Mouse (Mus musculus): Measurements from ENCODE around the gene Cdkn1c.

The Cdkn1c gene

DNA sequence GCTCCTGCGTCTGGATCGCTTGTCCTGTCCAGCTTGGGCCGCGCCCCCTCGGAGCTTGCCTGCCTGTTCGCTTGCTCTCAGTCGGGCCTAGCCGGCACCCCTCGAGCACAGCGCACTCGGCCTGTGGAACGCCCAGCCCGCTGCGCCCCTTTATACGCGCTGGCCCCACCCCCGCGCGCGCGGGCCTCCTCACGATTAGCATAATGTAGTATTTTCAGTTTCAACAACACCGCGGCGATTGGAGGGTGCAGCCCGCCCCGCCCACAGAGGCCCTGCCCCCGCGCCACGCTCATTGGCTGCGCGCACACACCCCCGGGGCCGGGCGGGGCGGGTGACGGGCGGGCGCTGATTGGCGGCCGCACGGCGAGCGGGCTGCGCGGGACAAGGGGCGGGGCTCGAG is at the start of gene Cdkn1c:
Gene Cdkn1c (minus strand): TSS at position 177 of the 400 bp plus-strand sequence.
- DNase-seq (ENCODE audit: low spot score in 2 of 2) = peak; percentile 86 to 89

DNA sequence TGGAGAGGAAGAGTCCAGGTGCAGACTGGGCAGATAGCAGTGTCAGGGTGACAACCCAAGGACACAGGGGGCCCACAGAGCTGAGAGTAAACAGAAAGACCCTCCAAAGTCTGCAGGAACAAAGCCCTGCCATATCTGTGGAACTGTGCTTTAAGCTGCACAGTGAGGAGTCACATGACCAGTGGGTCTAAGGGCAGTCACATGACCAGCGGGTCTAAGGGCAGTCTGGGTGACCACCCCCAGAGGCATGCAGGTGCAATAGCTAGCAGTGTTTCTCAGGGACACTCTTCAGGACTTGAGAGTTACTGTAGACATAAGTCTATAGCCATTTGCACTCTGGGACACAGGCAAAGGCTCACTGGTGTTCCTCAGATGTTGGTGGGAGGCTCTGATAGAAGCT is 48.7 kb upstream of the Cdkn1c start:
- no peak for DNase-seq (ENCODE audit: low spot score in 2 of 2)

DNA sequence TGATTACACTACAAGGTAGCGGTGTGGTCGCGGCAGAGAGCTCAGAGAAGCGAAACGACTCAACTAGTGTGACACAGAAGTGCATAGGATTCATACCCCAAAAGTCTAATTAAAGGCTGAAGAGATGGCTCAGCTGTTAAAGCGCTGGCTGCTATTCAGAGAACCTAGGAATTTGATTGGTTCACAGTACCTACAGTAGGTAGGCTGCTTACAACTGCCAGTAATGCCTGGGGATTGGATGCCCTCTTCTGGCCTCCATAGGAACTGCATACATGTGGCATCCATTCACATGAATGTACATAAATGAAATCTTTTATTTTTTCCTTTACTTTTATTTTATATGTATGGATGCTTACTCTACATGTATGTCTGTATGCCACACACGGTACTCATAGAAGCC is 45.8 kb upstream of the Cdkn1c start:
- DNase-seq (ENCODE audit: low spot score in 2 of 2) = peak; percentile 63 to 79

DNA sequence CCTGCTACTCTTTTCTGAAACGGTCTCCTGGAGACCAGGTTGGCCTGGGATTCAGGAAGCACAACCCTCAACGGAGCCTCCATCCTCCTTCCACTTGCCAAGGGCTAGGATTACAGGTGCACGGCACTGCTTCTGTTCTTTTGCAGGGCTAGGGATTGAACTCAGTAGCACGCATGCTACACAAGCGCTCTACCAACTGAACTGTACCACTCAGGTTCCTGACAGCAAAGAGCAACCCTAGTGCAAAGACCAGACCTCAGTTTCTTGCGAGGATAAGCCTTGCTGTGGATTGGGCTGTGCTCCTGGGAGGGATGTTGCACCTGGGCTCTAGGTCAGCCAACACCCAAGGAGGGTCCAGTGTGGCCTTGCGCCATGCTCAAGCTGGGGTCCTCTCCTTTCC is 45.4 kb upstream of the Cdkn1c start:
- no peak for DNase-seq (ENCODE audit: low spot score in 2 of 2)

- DNase-seq (ENCODE audit: low spot score in 2 of 2) = peak; percentile 80 to 90
Observed at GRCm38 (mm10) chr7:143505823-143506222, 45.0 kb upstream of the Cdkn1c start.

GRCm38 (mm10) chr7:143505411-143505810 is 44.6 kb upstream of the Cdkn1c start:
- no peak for DNase-seq (ENCODE audit: low spot score in 2 of 2)

GRCm38 (mm10) chr7:143503926-143504325 is 43.1 kb upstream of the Cdkn1c start:
- DNase-seq (ENCODE audit: low spot score in 2 of 2) = no peak

DNA sequence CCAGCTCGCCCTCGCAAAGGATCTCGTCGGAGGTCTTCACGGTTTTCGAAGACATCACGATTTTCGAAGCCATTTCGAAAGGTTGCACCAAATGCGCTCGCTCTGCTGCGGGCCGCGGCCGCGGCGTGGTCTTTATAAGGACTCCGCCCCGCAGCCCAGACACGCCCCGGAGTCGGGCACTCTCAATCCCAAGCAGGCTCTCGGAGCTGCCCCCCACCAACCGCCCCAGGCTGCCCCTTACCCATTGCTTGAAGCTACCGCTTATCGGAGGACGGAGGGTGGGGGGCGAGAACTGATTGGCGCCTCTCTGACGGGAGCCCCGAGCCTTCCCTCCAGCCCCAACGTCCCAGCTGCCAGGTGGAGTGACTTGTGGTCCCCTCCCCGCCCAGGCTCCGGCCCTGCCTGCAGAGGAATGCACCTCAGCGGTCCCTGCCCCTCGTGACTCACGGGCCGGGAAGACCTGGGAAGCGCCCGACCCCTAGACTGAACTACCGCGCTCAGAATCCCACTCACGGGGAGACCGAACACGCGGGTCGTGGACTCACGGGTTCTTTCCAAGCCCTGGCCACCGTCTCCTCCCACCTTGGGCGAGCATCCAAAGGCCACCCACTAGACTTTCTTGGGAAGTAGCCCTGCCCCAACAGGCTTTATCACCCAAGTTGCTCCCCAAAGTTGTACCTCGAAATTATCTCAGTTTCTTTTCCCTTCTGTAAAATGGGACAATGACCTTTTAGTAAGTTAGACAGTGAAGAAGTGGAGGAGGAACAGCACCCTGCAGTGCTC is 41.8 kb upstream of the Cdkn1c start, which contains the start of gene Phlda2:
Gene Phlda2 (minus strand): TSS at position 733 of the 783 bp plus-strand sequence.
- DNase-seq (ENCODE audit: low spot score in 2 of 2) = no peak

- no peak for DNase-seq (ENCODE audit: low spot score in 2 of 2)
Observed at GRCm38 (mm10) chr7:143501643-143502417, 41.0 kb upstream of the Cdkn1c start.

- DNase-seq (ENCODE audit: low spot score in 2 of 2) = no peak
Observed at GRCm38 (mm10) chr7:143500912-143501311, 40.1 kb upstream of the Cdkn1c start.

GRCm38 (mm10) chr7:143498584-143498983 is 37.7 kb upstream of the Cdkn1c start:
- DNase-seq (ENCODE audit: low spot score in 2 of 2) = no peak

DNA sequence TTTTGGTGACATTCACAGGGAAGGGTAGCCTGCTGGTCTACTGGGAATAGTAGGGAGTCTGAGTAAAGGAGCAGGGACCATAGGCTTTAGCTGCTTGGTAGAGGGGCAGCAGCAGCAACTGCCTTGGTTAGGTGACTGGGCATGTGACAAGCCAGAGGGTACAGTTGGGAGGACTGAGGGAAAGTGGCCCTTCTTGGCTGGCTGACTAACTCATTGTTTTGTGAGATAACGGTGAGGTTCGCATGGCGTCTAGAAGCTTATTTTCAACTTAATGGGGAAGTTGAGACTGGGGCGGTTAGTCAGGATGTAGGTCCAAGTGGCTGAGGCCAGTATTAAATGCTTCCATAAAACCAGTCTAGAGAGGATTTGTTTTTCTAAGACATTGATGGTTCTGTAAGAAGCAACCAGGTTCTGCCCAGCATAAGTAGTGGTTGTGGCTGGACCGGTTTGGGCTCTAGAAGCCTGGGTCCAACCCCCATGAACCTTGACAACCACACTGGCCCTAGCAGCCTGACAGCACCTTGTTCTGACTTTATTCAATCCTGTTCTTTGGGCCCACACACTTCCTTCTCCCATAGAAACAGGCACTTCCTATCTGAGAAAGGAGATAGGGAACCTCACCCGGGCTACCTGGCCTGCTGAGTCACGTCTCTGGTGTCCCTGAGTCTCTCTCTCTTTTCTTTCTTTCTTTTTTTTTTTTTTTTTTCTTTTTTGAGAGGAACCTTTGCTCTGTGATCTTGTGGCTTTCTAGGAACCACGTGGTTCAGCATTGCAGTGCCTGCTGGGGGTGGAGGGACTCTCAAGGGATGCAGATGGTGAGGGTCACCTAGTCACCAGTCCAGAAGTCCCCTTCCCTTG is 34.5 kb upstream of the Cdkn1c start:
- no peak for DNase-seq (ENCODE audit: low spot score in 2 of 2)

- DNase-seq (ENCODE audit: low spot score in 2 of 2) = no peak
Observed at GRCm38 (mm10) chr7:143493616-143494126, 32.8 kb upstream of the Cdkn1c start.

GRCm38 (mm10) chr7:143489735-143490134 is 28.9 kb upstream of the Cdkn1c start:
- DNase-seq (ENCODE audit: low spot score in 2 of 2) = no peak

GRCm38 (mm10) chr7:143482541-143482940 is 21.7 kb upstream of the Cdkn1c start:
- no peak for DNase-seq (ENCODE audit: low spot score in 2 of 2)

- DNase-seq (ENCODE audit: low spot score in 2 of 2) = no peak
Observed at GRCm38 (mm10) chr7:143481806-143482387, 21.0 kb upstream of the Cdkn1c start.

DNA sequence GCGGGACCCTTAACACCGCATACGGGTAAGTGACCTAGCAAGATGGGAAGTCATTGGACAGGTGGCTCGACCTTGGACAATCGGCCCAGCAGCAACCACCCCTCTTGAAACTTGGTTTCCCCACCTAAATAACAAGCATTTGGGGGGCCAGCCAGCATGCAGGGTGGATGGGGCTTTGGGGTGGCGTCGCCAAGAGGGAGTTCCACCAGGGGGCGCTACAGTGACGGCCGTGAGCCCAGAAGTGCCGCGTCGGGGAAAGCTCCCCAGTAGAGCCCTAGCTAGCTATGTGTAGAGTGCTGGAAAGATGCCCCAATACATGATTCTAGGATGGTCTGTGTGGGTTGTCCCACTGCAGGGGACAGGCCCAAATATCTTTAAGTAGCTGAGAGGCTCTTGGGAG is 19.6 kb upstream of the Cdkn1c start:
- peak; percentile 58 to 89 for DNase-seq (ENCODE audit: low spot score in 2 of 2)

DNA sequence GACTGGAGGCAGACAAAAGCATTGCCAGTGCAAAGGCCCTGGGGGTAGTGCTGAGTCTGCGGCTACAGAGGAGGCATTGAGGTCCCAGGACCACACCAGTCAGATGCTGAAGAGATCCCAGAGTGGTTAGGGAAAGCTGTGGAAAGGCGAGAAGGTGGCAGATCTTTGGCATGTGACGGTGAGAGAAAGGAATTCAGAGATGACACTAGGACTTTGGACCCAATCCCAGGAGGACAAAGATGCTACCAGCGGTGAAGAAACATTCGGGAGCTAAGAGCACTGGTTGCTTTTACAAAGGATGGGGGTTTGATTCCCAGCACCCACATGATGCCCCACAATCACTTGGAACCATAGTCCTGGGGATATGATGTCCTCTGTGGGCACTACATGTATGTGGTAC is 16.9 kb upstream of the Cdkn1c start:
- DNase-seq (ENCODE audit: low spot score in 2 of 2) = no peak

DNA sequence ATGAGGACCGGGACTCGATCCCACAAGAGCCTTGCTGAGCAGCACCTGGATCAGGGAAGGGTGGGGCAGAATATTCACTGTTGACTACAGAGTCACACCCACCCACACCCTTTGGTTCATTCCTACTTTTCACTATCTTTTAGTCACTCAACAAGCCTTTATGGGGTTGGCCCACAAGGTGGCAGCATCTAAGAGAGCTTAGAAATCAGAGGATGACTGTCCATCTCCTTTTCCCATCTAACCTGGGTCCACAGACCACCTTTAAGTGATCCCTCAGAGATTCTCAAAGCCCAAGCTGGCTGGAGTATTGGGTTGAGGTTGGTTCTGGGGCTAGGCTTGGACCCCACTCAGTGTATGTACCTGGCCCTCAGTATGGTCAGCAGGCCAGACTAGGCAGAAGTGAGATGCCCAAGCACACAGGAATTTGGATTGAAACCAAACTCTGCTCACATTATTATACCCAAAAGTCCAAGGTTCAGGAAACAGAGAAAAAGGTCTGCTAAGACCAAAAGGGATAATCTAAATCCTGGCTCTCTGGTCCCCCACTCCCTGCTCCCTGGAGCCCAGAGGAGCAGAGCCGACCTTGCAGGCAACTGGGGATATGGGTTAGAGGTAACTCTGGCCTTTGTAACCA is 16.0 kb upstream of the Cdkn1c start:
- DNase-seq (ENCODE audit: low spot score in 2 of 2) = no peak

- no peak for DNase-seq (ENCODE audit: low spot score in 2 of 2)
Observed at GRCm38 (mm10) chr7:143475876-143476275, 15.0 kb upstream of the Cdkn1c start.

DNA sequence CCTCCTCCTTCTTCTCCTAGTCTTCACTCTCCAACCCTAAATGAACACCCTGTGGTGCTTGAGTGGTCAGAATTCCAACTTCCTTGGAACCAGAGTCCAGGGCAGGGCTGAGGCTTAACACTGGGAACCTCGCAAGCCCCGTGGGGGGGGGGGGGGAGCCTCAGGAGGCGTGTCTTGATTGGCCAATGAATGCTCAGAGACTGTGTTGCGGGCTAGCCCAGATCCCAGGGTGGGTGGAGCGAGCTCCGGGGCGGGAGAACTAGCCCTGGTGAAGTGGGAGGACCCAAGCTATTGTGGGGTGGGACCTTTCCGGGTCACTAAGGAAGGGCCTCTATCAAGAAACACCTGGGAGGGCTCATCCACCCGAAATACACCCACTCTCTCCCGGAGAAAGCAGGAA is 14.0 kb upstream of the Cdkn1c start:
- no peak for DNase-seq (ENCODE audit: low spot score in 2 of 2)

Data from spleen, postnatal 4 days (tissue).